Mouse (Mus musculus) embryonic facial prominence, embryonic 10.5 days (tissue): ENCODE results near the gene Anks6. TPM values are rescaled to one million over a fixed set of nuclear protein-coding genes. Genes with fewer than 3 reads are reported as not detected.

Experiments used
- DNase-seq: peaks from one replicate; pipeline ENCODE4 v3.0.0-alpha.2; 2017; ENCODE audit warnings: low spot score
- H3K27ac ChIP-seq: fragments of 300-500 bp; sonication (generic); replicated peaks from 2 replicates; pipeline ENCODE4 v1.5.1; 2016; ENCODE audit warnings: mild to moderate bottlenecking
- H3K27me3 ChIP-seq: fragments of 300-500 bp; sonication (generic); replicated peaks from 2 replicates; pipeline ENCODE4 v1.6.1; 2016; ENCODE audit warnings: low read depth, mild to moderate bottlenecking; ENCODE audit not compliant: poor library complexity, severe bottlenecking
- H3K36me3 ChIP-seq: fragments of 300-500 bp; sonication (generic); replicated peaks from 2 replicates; pipeline ENCODE4 v1.6.1; 2016; ENCODE audit warnings: mild to moderate bottlenecking, moderate library complexity
- H3K4me1 ChIP-seq: fragments of 300-500 bp; sonication (generic); 2 replicates; pipeline ENCODE4 v1.6.1; 2016
- H3K4me3 ChIP-seq: fragments of 300-500 bp; sonication (generic); 2 replicates; pipeline ENCODE4 v1.5.1; 2016; ENCODE audit warnings: mild to moderate bottlenecking, moderate library complexity
- H3K9me3 ChIP-seq: fragments of 300-500 bp; sonication (generic); 2 replicates; pipeline ENCODE4 v1.6.1; 2016; ENCODE audit warnings: mild to moderate bottlenecking
- WGBS: fragments of 180-500 bp; shearing (Covaris S2); methylation state at CpG from one replicate; pipeline ENCODE4 v1.1.7; 2016; 5-methylcytosine and 5-hydroxymethylcytosine counted together
- polyA plus RNA-seq: library from polyadenylated mRNA; unstranded; fragments of >200 nt; fragmentation: Nextera tagmentation; extraction: Ambion mirVana; gene quantifications from 2 replicates; pipeline ENCODE4 v1.2.1, GENCODE M21; 2016

Gene Anks6
- polyA plus RNA-seq, 1 experiment from 2014 or later, result 4.3 TPM

- H3K4me3 ChIP-seq, result no peak overlapping the region
- no peaks in the 10 kb centered on the region for H3K9me3 ChIP-seq
- no peak for DNase-seq
- WGBS, result 62% methylated on average over 13 of the region's 13 CpGs
- H3K27me3 ChIP-seq, result no peaks in the 10 kb centered on the region; the same call in 1 of the 2 replicates
- H3K27ac ChIP-seq, result no peak overlapping the region
- peaks cover 9% of the 10 kb centered on the region for H3K36me3 ChIP-seq
- H3K4me1 ChIP-seq, result peaks cover 15% of the 10 kb centered on the region
Measured at GRCm38 (mm10) chr4:47036486-47037320, 20.5 kb downstream of the Anks6 start.

- Histone ChIP-seq H3K27ac (no peak overlapping the region), H3K4me3 (no peak overlapping the region), H3K4me1 (peaks cover 19% of the 10 kb centered on the region), H3K27me3 (no peaks in the 10 kb centered on the region; the same call in 1 of the 2 replicates), H3K36me3 (peaks cover 9% of the 10 kb centered on the region), H3K9me3 (no peaks in the 10 kb centered on the region)
- no peak for DNase-seq
- WGBS, result 72% methylated on average over 14 of the region's 14 CpGs
Measured at GRCm38 (mm10) chr4:47035536-47035935, 21.7 kb downstream of the Anks6 start.

GRCm38 (mm10) chr4:47032171-47032570, 25.1 kb downstream of the Anks6 start:
- peaks cover 4% of the 10 kb centered on the region for H3K36me3 ChIP-seq
- H3K4me3 ChIP-seq, result no peak overlapping the region
- H3K27me3 ChIP-seq, result no peaks in the 10 kb centered on the region; the same call in 1 of the 2 replicates
- peaks cover 35% of the 10 kb centered on the region for H3K4me1 ChIP-seq
- 90% methylated on average over 8 of the region's 8 CpGs for WGBS
- no peak for DNase-seq
- H3K9me3 ChIP-seq, result no peaks in the 10 kb centered on the region
- H3K27ac ChIP-seq, result no peak overlapping the region

- H3K27me3 ChIP-seq, result no peaks in the 10 kb centered on the region; the same call in 1 of the 2 replicates
- 36% methylated on average over 5 of the region's 5 CpGs for WGBS
- H3K9me3 ChIP-seq, result no peaks in the 10 kb centered on the region
- H3K27ac ChIP-seq, result no peak overlapping the region
- peaks cover 19% of the 10 kb centered on the region for H3K36me3 ChIP-seq
- peak; percentile 50 for DNase-seq
- no peak overlapping the region for H3K4me3 ChIP-seq
- peaks cover 21% of the 10 kb centered on the region for H3K4me1 ChIP-seq
Measured at GRCm38 (mm10) chr4:47028791-47029190, 28.4 kb downstream of the Anks6 start.

- Histone ChIP-seq H3K27me3 (no peaks in the 10 kb centered on the region), H3K9me3 (no peaks in the 10 kb centered on the region), H3K4me3 (no peak overlapping the region), H3K4me1 (peaks cover 15% of the 10 kb centered on the region), H3K36me3 (peaks cover 19% of the 10 kb centered on the region), H3K27ac (no peak overlapping the region)
- WGBS, result 82% methylated on average over 6 of the region's 6 CpGs
- no peak for DNase-seq
Measured at GRCm38 (mm10) chr4:47023949-47024348, 33.3 kb downstream of the Anks6 start.

- H3K36me3 ChIP-seq, result peaks cover 19% of the 10 kb centered on the region
- DNase-seq, result no peak
- H3K27ac ChIP-seq, result no peak overlapping the region
- no peaks in the 10 kb centered on the region for H3K27me3 ChIP-seq
- 80% methylated on average over 10 of the region's 10 CpGs for WGBS
- no peak overlapping the region for H3K4me3 ChIP-seq
- peaks cover 10% of the 10 kb centered on the region; the same call in 1 of the 2 replicates for H3K4me1 ChIP-seq
- H3K9me3 ChIP-seq, result no peaks in the 10 kb centered on the region
Measured at GRCm38 (mm10) chr4:47022804-47023603, 34.2 kb downstream of the Anks6 start.

GRCm38 (mm10) chr4:47020563-47020962, 36.7 kb downstream of the Anks6 start:
- H3K9me3 ChIP-seq, result no peaks in the 10 kb centered on the region
- H3K27ac ChIP-seq, result no peak overlapping the region
- H3K36me3 ChIP-seq, result peaks cover 15% of the 10 kb centered on the region; the same call in 1 of the 2 replicates
- DNase-seq, result peak; percentile 74
- H3K4me1 ChIP-seq, result peaks cover 10% of the 10 kb centered on the region; the same call in 1 of the 2 replicates
- WGBS, result 12% methylated on average over 5 of the region's 5 CpGs
- no peaks in the 10 kb centered on the region for H3K27me3 ChIP-seq
- no peak overlapping the region for H3K4me3 ChIP-seq

GRCm38 (mm10) chr4:47015156-47015555, 42.1 kb downstream of the Anks6 start:
- H3K9me3 ChIP-seq, result no peaks in the 10 kb centered on the region
- H3K36me3 ChIP-seq, result peaks cover 15% of the 10 kb centered on the region; the same call in 1 of the 2 replicates
- no peak for DNase-seq
- no peak overlapping the region for H3K4me3 ChIP-seq
- peaks cover 2% of the 10 kb centered on the region; the same call in 1 of the 2 replicates for H3K27me3 ChIP-seq
- 49% methylated on average over 3 of the region's 3 CpGs for WGBS
- H3K27ac ChIP-seq, result no peak overlapping the region
- H3K4me1 ChIP-seq, result peaks cover 20% of the 10 kb centered on the region

GRCm38 (mm10) chr4:47012476-47012875, 44.8 kb downstream of the Anks6 start:
- Histone ChIP-seq H3K4me1 (peaks cover 23% of the 10 kb centered on the region), H3K27ac (no peak overlapping the region), H3K36me3 (peaks cover 15% of the 10 kb centered on the region; the same call in 1 of the 2 replicates), H3K4me3 (no peak overlapping the region), H3K9me3 (no peaks in the 10 kb centered on the region), H3K27me3 (peaks cover 10% of the 10 kb centered on the region; the same call in 1 of the 2 replicates)
- WGBS, result 77% methylated on average over 10 of the region's 10 CpGs
- no peak for DNase-seq

- 0 out of 2 replicates have a peak overlapping the region, but pooled peaks have one; percentile 30 for H3K4me3 ChIP-seq
- H3K27me3 ChIP-seq, result peaks cover 10% of the 10 kb centered on the region; the same call in 1 of the 2 replicates
- peaks cover 28% of the 10 kb centered on the region for H3K4me1 ChIP-seq
- no peak overlapping the region for H3K27ac ChIP-seq
- 54% methylated on average over 12 of the region's 12 CpGs for WGBS
- DNase-seq, result peak; percentile 27
- no peaks in the 10 kb centered on the region for H3K36me3 ChIP-seq
- no peaks in the 10 kb centered on the region for H3K9me3 ChIP-seq
Measured at GRCm38 (mm10) chr4:47010400-47011231, 46.6 kb downstream of the Anks6 start.

GRCm38 (mm10) chr4:47000626-47001395, 56.4 kb downstream of the Anks6 start:
- Histone ChIP-seq H3K27ac (no peak overlapping the region), H3K9me3 (no peaks in the 10 kb centered on the region), H3K36me3 (no peaks in the 10 kb centered on the region), H3K4me1 (no peaks in the 10 kb centered on the region), H3K4me3 (no peak overlapping the region), H3K27me3 (0 out of 2 replicates have a peak, but pooled peaks cover 14% of the 10 kb centered on the region)
- 67% methylated on average over 8 of the region's 8 CpGs for WGBS
- no peak for DNase-seq
